Mouse (Mus musculus) MEL (cell line): ENCODE results near the gene Mtcl1. TPM values are rescaled to one million over a fixed set of nuclear protein-coding genes. Genes with fewer than 3 reads are reported as not detected.

Experiments used
- DNase-seq: peaks from one replicate; pipeline ENCODE4 v3.0.0; 2011; ENCODE audit warnings: low read depth, low spot score
- H3K27ac ChIP-seq: 2 replicates; pipeline ENCODE4 v1.5.1; 2012; ENCODE audit warnings: low read depth, mild to moderate bottlenecking, control low read depth, low read length, moderate library complexity; ENCODE audit not compliant: control insufficient read depth
- H3K27me3 ChIP-seq, 2 experiments: fragments of 150-350 bp in 1 of 2; sonication (generic) in 1 of 2; 2 replicates each; pipeline ENCODE4 v1.6.1; 2012; ENCODE audit warnings: low read length in 2 of 2, mild to moderate bottlenecking in 2 of 2, improper control_type of control experiment in 1 of 2, moderate library complexity in 1 of 2; ENCODE audit not compliant: insufficient read depth in 2 of 2, control insufficient read depth in 1 of 2
- H3K36me3 ChIP-seq, 2 experiments: 2 replicates each; pipeline ENCODE4 v1.6.1; 2012 to 2014; ENCODE audit warnings: low read length in 2 of 2, improper control_type of control experiment in 1 of 2, inconsistent platforms in 1 of 2, mild to moderate bottlenecking in 1 of 2; ENCODE audit not compliant: insufficient read depth in 2 of 2, control insufficient read depth in 1 of 2
- H3K4me1 ChIP-seq, 2 experiments: fragments of 150-350 bp in 1 of 2; sonication (generic) in 1 of 2; 2 replicates each; pipeline ENCODE4 v1.6.1; 2012; ENCODE audit warnings: low read length in 2 of 2, improper control_type of control experiment in 1 of 2, mild to moderate bottlenecking in 1 of 2; ENCODE audit not compliant: insufficient read depth in 2 of 2, control insufficient read depth in 1 of 2
- H3K4me3 ChIP-seq, 2 experiments: fragments of 150-350 bp in 1 of 2; sonication (generic) in 1 of 2; 2 replicates each; pipeline ENCODE4 v1.5.1; 2012; ENCODE audit warnings: low read depth in 2 of 2, low read length in 2 of 2, mild to moderate bottlenecking in 2 of 2, moderate library complexity in 2 of 2, control low read depth in 1 of 2, improper control_type of control experiment in 1 of 2; ENCODE audit not compliant: control insufficient read depth in 1 of 2, insufficient read depth in 1 of 2
- H3K79me2 ChIP-seq: 2 replicates; pipeline ENCODE4 v1.6.1; 2012; ENCODE audit warnings: mild to moderate bottlenecking, low read length, moderate library complexity; ENCODE audit not compliant: control insufficient read depth, poor library complexity, insufficient read depth
- H3K9ac ChIP-seq: 2 replicates; pipeline ENCODE4 v1.6.1; 2012; ENCODE audit warnings: low read depth, mild to moderate bottlenecking, control low read depth, low read length, moderate library complexity; ENCODE audit not compliant: control insufficient read depth, poor library complexity, severe bottlenecking
- H3K9me3 ChIP-seq: fragments of 150-350 bp; sonication (generic); replicated peaks from 2 replicates; pipeline ENCODE4 v1.6.1; 2012; ENCODE audit warnings: mild to moderate bottlenecking, low read length, improper control_type of control experiment, moderate library complexity; ENCODE audit not compliant: insufficient read depth
- BHLHE40 ChIP-seq: IDR thresholded peaks from 2 replicates; pipeline ENCODE4 v1.6.1; 2012; ENCODE audit warnings: low read depth, mild to moderate bottlenecking, inconsistent platforms, low read length, improper control_type of control experiment, borderline replicate concordance
- E2F4 ChIP-seq: IDR thresholded peaks from 2 replicates; pipeline ENCODE4 v1.6.1; 2011; ENCODE audit warnings: low read depth, low read length, improper control_type of control experiment, borderline replicate concordance
- EP300 ChIP-seq, 2 experiments: IDR thresholded peaks; 2 replicates each; pipeline ENCODE4 v1.6.1; 2011; ENCODE audit warnings: improper control_type of control experiment in 2 of 2, low read length in 2 of 2, low read depth in 1 of 2, mild to moderate bottlenecking in 1 of 2
- ETS1 ChIP-seq: IDR thresholded peaks from 2 replicates; pipeline ENCODE4 v1.6.1; 2012; ENCODE audit warnings: low read depth, mild to moderate bottlenecking, inconsistent platforms, low read length, improper control_type of control experiment, moderate library complexity
- GABPA ChIP-seq: IDR thresholded peaks from 2 replicates; pipeline ENCODE4 v1.6.1; 2012; ENCODE audit warnings: low read depth, mild to moderate bottlenecking, inconsistent platforms, low read length, improper control_type of control experiment, moderate library complexity
- GATA1 ChIP-seq: IDR thresholded peaks from 2 replicates; pipeline ENCODE4 v1.6.1; 2011; ENCODE audit warnings: low read depth, low read length, improper control_type of control experiment
- HCFC1 ChIP-seq: IDR thresholded peaks from 2 replicates; pipeline ENCODE4 v1.6.1; 2012; ENCODE audit warnings: low read depth, mild to moderate bottlenecking, inconsistent platforms, low read length, improper control_type of control experiment, moderate library complexity
- KAT2A ChIP-seq: conservative IDR thresholded peaks from 2 replicates; pipeline ENCODE4 v1.6.1; 2012; ENCODE audit warnings: low read depth, low read length, improper control_type of control experiment, inconsistent platforms
- MAFK ChIP-seq: IDR thresholded peaks from 2 replicates; pipeline ENCODE4 v1.6.1; 2011; ENCODE audit warnings: low read depth, mild to moderate bottlenecking, low read length, improper control_type of control experiment, borderline replicate concordance
- MAX ChIP-seq: IDR thresholded peaks from 2 replicates; pipeline ENCODE4 v1.6.1; 2011; ENCODE audit warnings: low read length, improper control_type of control experiment
- MAZ ChIP-seq: IDR thresholded peaks from 2 replicates; pipeline ENCODE4 v1.6.1; 2012; ENCODE audit warnings: low read depth, mild to moderate bottlenecking, inconsistent platforms, low read length, improper control_type of control experiment
- MXI1 ChIP-seq: IDR thresholded peaks from 2 replicates; pipeline ENCODE4 v1.6.1; 2011; ENCODE audit warnings: mild to moderate bottlenecking, low read depth, low read length, improper control_type of control experiment
- MYB ChIP-seq: IDR thresholded peaks from 2 replicates; pipeline ENCODE4 v1.6.1; 2011; ENCODE audit warnings: mild to moderate bottlenecking, low read depth, low read length, improper control_type of control experiment
- MYC ChIP-seq: IDR thresholded peaks from 2 replicates; pipeline ENCODE4 v1.6.1; 2011; ENCODE audit warnings: low read depth, mild to moderate bottlenecking, low read length, improper control_type of control experiment, moderate library complexity
- NELFE ChIP-seq: IDR thresholded peaks from 2 replicates; pipeline ENCODE4 v1.6.1; 2011; ENCODE audit warnings: low read depth, low read length, improper control_type of control experiment
- POLR2A ChIP-seq, 2 experiments: IDR thresholded peaks; 2 replicates each; pipeline ENCODE4 v1.6.1; 2011 to 2012; ENCODE audit warnings: low read length in 2 of 2, mild to moderate bottlenecking in 2 of 2, control low read depth in 1 of 2, improper control_type of control experiment in 1 of 2, low read depth in 1 of 2, moderate library complexity in 1 of 2; ENCODE audit not compliant: control insufficient read depth in 1 of 2, insufficient read depth in 1 of 2, poor library complexity in 1 of 2
- POLR2AphosphoS5 ChIP-seq: IDR thresholded peaks from 2 replicates; pipeline ENCODE4 v1.6.1; 2012; ENCODE audit warnings: low read depth, borderline replicate concordance, mild to moderate bottlenecking, inconsistent platforms, low read length, moderate library complexity, mixed read lengths
- RAD21 ChIP-seq: IDR thresholded peaks from 2 replicates; pipeline ENCODE4 v1.6.1; 2011; ENCODE audit warnings: mild to moderate bottlenecking, low read depth, low read length, improper control_type of control experiment
- SIN3A ChIP-seq: IDR thresholded peaks from 2 replicates; pipeline ENCODE4 v1.6.1; 2012; ENCODE audit warnings: low read length, improper control_type of control experiment, inconsistent platforms
- SMC3 ChIP-seq: IDR thresholded peaks from 2 replicates; pipeline ENCODE4 v1.6.1; 2011; ENCODE audit warnings: low read depth, low read length, improper control_type of control experiment
- TBP ChIP-seq: IDR thresholded peaks from 2 replicates; pipeline ENCODE4 v1.8.0; 2011; ENCODE audit warnings: low read depth, low read length, improper control_type of control experiment
- UBTF ChIP-seq: IDR thresholded peaks from 2 replicates; pipeline ENCODE4 v1.6.1; 2012; ENCODE audit warnings: low read depth, mild to moderate bottlenecking, inconsistent platforms, low read length, improper control_type of control experiment, moderate library complexity, borderline replicate concordance; ENCODE audit not compliant: insufficient read depth
- ZNF384 ChIP-seq: IDR thresholded peaks from 2 replicates; pipeline ENCODE4 v1.6.1; 2012; ENCODE audit warnings: low read depth, mild to moderate bottlenecking, inconsistent platforms, low read length, improper control_type of control experiment
- polyA plus RNA-seq, 2 experiments: library from polyadenylated mRNA; stranded (reverse) in 1 of 2; unstranded in 1 of 2; fragments of >175 nt in 1 of 2; fragments of >200 nt in 1 of 2; gene quantifications; 2 replicates each; pipeline versions ENCODE4 v1.2.1 to v1.2.4; 2012; ENCODE audit warnings: low replicate concordance in 2 of 2, low read depth in 1 of 2; ENCODE audit not compliant: insufficient read length in 2 of 2, insufficient read depth in 1 of 2, missing spikeins in 1 of 2
- total RNA-seq: library from RNA; depleted of rRNA; stranded (reverse); fragments of 300-350 nt; gene quantifications from 2 replicates; pipeline ENCODE4 v1.2.3, GENCODE M21; 2012

Mtcl1 gene
- total and polyA plus RNA-seq, 3 experiments, result not detected

- no peak overlapping the region for H3K9ac ChIP-seq
These were observed 83.9 kb downstream of the Mtcl1 start for GRCm38 (mm10) chr17:66365664-66366063.

GRCm38 (mm10) chr17:66365293-66365642 lies 84.3 kb downstream of the Mtcl1 start:
- no peak overlapping the region for H3K4me3 ChIP-seq
- H3K79me2 ChIP-seq, result no peaks in the 10 kb centered on the region
- TF ChIP-seq UBTF, result no peak
- no peak for TF ChIP-seq E2F4
- no peak for TF ChIP-seq KAT2A
- TF ChIP-seq MXI1, result no peak
- TF ChIP-seq, all 39 proteins: peak for 0
- no peak overlapping the region for H3K27ac ChIP-seq
- no peaks in the 10 kb centered on the region for H3K9me3 ChIP-seq
- no peak overlapping the region for H3K9ac ChIP-seq
- no peaks in the 10 kb centered on the region for H3K4me1 ChIP-seq
- H3K27me3 ChIP-seq, result no peaks in the 10 kb centered on the region
- no peaks in the 10 kb centered on the region for H3K36me3 ChIP-seq
- no peak for DNase-seq

More at GRCm38 (mm10) chr17:66365664-66366063, 83.9 kb downstream of the Mtcl1 start:
- Histone ChIP-seq H3K27me3 (no peaks in the 10 kb centered on the region), H3K36me3 (no peaks in the 10 kb centered on the region), H3K79me2 (no peaks in the 10 kb centered on the region), H3K4me3 (no peak overlapping the region), H3K9me3 (no peaks in the 10 kb centered on the region), H3K4me1 (no peaks in the 10 kb centered on the region), H3K27ac (no peak overlapping the region)
- no peak for DNase-seq
- TF ChIP-seq MXI1 (no peak), BHLHE40 (no peak), POLR2A (IDR thresholded peaks at IDR 0.05; ENCODE audit: control insufficient read depth in 1 of 2, insufficient read depth in 1 of 2, low read depth in 1 of 2, low read length in 2 of 2, poor library complexity in 1 of 2) (no peak)

- no peaks in the 10 kb centered on the region for H3K9me3 ChIP-seq
- H3K27me3 ChIP-seq, result no peaks in the 10 kb centered on the region
- no peaks in the 10 kb centered on the region for H3K79me2 ChIP-seq
- H3K4me3 ChIP-seq, result no peak overlapping the region
- no peak overlapping the region for H3K9ac ChIP-seq
- TF ChIP-seq ZNF384 (no peak), HCFC1 (no peak), POLR2AphosphoS5 (no peak), MAFK (no peak), UBTF (no peak), RAD21 (no peak), BHLHE40 (no peak), MYB (no peak), GABPA (no peak), SMC3 (no peak), MAX (no peak), NELFE (no peak), SIN3A (no peak), MAZ (no peak), MYC (no peak), EP300 (IDR thresholded peaks at IDR 0.05; ENCODE audit: low read depth in 1 of 2, low read length in 2 of 2) (no peak), TBP (no peak), GATA1 (no peak), ETS1 (no peak)
- no peak overlapping the region for H3K27ac ChIP-seq
- no peaks in the 10 kb centered on the region for H3K4me1 ChIP-seq
- no peak for DNase-seq
- no peaks in the 10 kb centered on the region for H3K36me3 ChIP-seq
These were observed 84.8 kb downstream of the Mtcl1 start for GRCm38 (mm10) chr17:66364525-66365292.
